Mouse (Mus musculus): ENCODE measurements around the gene Tbc1d23.
A peak's percentile ranks its signal among the peaks of the same experiment; 100 is the strongest.
"Not testable (repeated sequence)": the region's sequence is repeated elsewhere in the genome, so short reads cannot be mapped to it uniquely, and the experiment has no call there.

Gene Tbc1d23

DNA sequence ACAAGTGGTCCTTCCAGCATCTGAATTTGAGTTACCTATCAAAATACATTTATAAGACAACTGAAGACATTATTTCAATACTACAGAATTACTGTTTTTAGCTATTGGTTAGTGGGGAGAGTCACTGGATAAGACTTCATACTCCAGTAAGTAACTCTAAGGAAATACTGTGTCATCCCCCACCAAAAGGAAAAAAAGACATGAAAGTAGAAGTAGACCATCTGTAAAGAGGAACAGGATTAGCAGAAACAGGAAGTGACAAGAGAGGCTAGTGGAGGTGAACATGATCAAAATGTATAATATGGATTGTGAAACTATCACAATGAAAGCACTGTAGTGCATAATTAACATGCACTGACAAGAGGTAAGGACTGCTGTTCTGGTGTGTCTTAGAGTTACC is 15.3 kb downstream of the Tbc1d23 start:
- no peak for DNase-seq

DNA sequence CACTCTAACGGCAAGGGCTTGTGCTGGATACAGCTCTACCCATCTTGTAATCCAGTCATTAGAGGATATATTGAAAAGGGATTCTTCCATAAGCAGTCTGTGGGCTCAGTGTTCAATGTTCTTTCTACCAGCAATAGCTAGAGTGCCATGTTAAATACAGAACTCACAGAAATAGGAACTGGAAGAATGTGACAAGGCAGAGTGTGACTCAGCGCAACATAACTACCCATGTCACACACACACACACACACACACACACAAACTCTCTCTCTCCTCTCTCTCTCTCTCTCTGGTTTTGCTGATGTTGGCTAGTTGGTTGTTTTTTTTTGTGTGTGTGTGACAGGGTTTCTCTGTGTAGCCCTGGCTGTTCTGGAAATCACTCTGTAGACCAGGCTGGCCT is 20.3 kb downstream of the Tbc1d23 start:
- DNase-seq = no peak

DNA sequence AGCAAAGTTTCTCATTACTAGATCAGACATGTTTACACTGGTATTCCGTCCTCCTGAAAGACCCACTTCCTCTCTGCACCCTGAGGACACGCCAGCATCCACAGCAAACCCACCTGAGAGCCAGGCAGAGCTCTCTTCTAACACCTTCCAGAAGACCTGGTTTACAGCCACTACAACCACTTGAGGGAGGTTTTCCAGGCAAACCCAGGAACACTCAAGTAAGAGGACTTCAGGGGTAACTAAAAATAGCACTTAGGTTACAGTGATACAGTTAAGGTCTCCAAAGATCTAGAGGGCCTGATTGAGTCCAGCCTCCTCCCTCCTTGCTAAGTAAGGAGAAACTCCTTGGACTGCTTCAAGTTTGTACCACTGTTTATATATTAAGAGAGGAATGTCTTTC is 23.0 kb downstream of the Tbc1d23 start:
- DNase-seq = no peak

DNA sequence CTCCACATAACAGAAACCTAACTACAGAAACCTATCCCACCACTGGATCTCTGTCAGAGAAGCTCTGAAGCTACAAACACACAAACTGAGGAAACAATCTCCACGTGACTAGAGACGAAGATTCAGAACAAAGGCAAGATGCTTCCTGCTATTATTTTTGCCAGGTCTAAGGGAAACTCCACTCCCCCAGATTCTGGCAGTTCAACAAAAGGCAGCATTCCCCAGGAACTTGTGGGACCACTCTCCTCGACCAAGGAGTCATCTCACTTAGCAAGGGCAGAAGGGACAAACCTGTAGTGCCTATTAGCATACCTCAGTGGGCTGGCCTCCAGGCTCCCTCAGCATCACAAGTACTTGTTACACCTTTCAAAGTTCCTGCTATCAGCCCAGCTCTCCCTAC is 34.0 kb downstream of the Tbc1d23 start:
- no peak for DNase-seq

DNA sequence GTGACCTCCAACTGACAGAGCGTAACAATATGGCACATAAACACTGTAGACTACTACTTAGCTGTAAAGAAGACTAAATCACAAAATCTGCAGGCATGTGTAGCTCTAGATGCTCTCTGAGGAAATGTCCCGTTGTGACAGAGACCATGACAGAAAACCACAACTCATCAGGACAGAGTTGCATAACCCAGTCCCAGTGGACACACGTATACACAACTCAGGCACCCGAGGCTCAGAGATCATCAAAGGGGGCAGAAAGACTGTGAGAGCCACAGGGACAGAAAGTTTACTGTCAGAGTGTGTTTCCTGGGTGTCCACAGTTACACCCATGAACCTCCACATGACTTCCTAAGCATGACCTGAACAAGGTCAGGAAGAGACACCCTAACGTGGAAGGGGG is 34.7 kb downstream of the Tbc1d23 start:
- DNase-seq = no peak

DNA sequence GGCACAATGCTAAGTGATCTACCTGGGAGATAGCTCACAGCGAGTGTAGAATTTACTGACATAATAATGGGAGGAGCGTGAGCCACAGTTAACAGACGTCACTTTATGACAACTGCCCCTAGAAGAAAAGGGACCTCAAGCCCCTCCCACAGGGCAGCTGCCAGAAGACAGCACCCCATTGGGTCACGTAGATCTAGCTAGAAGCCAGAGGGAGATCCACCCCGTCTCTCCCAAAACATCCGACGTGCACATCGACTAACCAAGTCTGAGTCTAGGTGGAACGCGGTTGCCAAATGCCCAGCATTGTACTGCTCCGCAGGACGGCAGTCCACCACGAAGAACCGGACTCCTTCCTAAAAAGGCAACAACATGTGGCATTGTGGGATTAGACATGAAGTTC is 40.1 kb downstream of the Tbc1d23 start:
- DNase-seq = no peak

DNA sequence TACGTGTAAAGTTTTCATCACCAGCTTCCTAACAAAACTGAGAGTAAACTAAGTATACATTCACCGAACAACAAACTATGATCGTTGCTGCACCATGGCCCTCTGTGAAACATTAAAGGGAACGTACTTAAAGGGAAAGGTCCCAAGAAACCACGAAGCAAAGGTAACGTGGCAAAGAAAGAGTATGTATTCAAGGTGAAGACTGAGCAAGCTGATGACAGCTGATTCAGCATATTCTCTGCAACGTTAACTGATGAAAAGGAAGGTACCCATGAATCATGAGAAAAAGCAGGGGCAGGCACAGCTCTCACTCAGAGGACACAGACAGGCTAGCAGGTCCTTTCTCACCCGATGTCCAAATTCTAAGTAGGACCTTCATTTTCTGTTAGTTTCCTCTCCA is 40.9 kb downstream of the Tbc1d23 start:
- no peak for DNase-seq

DNA sequence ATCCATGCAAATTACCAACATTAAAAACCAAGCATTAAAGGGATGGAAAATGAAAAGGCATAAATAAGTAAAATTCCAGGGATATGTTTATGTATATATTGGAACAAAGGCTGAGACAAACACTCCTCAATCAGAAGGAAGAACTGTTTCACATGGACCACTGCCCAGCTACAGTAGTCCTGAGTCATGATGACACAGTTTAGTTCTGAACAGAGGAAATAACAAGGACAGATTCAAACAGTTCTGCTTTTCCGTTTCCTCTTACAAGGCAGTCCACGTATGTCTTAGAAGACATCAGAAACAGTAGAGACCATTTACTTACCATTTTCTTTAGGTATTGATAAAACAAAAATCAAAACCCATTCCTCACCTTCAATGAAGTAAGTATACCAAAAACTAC is 41.8 kb downstream of the Tbc1d23 start:
- no peak for DNase-seq

DNA sequence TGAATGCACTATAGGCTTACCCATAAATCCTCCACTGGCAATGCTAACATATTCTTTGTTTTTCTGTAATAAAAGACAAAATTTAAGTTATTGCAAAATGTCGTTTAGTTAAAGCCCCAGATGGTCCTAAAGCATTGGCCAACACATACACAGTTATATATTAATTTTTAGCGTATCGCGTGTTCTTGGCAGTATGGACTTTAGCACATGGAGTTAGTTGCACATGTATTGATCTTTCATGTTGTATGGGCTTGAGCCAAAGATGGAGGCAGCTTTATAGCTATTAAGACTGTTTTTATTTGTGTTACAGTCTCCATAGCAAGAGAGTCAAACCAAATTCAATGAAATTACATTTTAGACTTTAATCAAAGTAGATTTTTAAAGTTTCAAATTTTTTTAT is 44.7 kb downstream of the Tbc1d23 start:
- DNase-seq = no peak

DNA sequence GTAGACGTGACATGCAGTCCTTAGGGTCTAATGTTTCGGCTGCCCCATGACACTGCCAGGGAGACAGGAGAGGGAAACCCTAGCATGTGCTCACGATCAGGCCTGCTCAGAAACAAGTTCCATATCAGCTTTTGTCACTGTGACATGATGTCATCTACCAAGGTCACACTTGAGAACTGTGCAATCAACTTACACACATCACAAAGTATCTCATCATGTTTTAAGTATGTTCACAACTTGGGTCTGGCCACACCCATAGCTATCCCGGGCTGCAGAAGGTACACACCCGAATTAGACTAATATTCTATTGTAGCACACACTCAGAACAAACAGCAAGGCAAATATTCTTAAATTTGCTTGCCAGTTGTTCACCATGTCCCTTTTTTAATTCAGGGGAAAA is 49.3 kb downstream of the Tbc1d23 start:
- DNase-seq = no peak

DNA sequence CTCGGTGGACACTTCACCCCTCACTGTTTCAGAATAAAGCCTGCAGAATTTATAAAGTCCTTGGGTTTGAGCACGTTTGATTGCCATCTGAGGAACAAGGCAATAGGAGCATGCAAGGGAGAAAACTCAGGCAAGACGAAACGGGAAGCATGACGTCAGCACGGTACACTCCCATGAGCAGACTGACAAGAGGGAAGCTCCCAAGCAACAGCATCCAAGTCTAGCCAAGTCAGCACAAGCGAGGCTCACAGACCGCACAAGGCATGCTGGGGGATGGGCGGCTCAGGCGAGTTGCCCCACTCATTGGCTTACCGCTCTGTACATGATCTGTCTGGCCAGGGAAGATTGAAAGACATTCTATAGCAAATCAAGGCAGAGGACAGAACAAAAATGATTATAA is 50.1 kb downstream of the Tbc1d23 start:
- peak in 1 of 2 experiments; percentile 24 for DNase-seq

DNA sequence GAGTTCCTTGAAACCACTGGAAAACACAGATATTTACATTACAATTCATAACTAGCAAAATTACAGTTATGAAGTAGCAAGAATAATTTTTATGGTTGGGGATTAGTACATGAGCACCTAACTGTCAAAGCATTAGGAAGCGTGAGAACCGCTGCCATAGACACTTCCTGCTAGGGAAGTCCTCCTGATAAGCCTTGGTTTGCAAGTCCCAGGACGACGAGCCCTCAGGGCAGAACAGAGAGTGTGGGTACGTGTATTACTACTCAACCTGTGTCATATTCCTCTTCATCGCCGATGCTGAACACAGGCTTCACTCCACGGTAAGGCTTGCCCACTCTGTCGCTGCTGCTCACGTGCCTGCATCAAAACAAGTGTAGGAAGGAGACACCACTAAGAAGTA is 53.6 kb downstream of the Tbc1d23 start:
- no peak for DNase-seq

DNA sequence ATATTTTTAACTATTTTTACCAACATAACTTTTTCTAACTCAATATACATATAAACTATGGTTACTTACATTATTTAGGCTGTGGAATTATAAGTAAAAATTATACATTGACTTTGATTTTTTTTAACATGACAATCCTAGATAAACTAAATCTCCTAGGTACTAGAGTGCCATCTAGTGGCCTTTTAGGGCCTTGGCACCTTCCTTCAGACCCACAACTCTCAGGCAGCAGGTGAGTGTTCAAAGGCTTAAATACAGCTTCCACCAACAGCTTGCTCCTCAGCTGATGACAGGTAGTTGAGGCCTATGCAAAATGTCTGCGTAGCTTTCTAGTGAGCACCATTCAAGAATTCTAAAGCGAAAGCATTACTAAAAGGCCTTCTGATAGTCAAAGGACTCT is 54.0 kb downstream of the Tbc1d23 start:
- peak; percentile 46 to 68 for DNase-seq

DNA sequence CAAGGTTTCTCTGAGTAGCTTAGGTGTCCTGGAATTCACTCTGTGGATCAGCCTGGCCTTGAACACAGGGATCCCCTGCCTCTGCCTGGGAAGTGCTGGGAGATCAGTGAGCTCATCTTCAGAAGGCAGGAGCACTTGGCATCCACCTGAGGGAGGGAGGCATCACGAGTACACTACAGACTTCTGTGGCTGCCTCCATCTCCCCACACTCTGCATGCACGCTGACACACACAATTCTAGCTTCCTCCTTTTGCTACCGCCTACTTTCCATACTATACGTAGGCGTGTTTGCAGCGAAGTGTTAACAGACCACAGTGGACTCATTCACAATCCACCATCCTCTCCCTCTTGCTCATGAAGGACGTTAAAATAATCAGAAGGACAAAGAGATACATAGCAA is 55.0 kb downstream of the Tbc1d23 start:
- DNase-seq = no peak

DNA sequence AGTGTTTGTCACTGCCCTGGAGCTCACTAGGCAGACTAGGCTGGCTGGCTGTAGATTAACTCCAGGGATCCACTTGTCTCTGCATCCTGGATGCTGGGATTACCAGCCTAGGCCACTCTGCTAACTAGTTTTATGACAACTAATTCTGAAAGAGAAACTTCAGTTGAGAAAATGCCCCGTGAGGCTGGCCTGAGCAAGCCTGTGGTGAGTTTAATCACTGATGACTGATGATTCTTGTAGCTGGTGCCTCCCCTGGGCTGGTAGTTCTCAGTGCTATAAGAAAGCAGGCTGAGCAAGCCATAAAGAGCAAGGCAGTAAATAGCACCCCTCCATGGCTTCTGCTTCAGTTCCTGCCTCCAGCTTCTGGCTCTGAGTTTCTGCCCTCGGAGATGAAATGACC is 55.6 kb downstream of the Tbc1d23 start:
- DNase-seq = no peak

DNA sequence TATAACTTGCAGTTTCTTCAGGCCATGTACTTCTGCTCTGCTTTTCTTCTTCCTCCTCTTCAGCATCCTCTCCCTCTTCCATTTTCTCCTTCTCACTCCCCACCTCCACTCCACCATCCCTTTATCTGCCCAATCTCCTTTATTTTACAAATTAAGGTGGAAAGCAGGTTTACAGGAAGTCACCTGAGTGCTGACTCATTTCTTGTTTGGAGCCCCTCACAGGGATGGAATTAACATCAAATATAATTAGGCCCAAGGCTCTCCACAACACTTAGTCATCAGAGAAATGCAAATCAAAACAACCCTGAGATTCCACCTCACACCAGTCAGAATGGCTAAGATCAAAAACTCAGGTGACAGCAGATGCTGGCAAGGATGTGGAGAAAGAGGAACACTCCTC is 56.8 kb downstream of the Tbc1d23 start:
- not testable (repeated sequence) for DNase-seq

DNA sequence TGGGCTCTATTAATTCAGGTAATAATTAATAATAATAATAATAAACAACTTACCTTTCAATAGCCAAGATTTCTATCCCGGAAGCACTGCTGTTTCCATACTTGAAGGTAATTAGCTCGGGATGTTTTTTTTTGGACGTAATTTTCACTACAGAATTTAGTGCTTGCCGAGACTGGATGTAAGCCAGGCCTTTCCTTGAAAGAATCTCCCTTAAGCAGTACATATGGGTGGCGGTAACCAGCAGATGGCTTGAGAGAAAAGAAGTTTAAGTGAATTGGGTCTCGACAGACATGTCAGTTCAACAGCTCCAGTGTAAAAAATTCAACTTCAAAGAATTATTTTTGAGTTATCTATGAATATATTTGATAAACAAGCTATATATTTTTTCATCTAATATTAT is 59.7 kb downstream of the Tbc1d23 start:
- DNase-seq = no peak

DNA sequence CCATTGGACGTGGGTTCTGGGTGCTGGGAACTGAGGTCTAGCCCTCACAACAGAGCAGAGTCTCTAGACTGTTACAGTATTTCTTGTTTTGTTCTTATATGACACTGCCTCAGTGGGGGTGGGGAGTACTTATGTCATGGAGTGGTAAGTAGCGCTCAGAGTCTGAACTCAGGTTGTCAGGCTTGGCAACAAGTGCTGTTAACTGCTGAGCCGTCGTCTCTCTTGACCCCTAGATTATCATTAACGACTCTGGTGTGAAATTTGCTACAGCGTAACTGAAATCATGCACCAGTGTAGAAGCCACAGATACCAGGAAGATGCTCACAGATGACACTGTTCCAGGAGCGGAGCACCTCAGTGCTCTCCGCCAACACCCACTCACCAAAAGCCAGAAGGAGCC is 60.1 kb downstream of the Tbc1d23 start:
- DNase-seq = no peak

DNA sequence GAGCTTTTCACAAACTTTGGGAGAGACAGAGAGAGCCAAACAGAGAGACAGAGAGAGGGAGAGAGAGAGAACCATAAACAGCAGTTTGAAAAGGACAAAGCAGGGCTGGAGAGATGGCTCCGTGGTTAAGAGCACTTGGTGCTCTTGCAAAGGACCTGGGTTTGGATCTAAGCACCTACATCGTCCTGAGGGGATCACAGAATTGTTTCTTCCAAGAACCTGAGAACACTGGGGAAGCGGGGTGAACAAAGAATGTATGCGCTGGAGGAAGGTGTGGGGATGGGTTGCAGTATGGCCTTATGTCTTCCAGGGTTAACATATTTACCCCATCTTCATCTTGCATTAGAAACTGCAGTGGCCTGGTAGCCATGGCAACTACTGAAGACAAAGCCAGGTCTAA is 63.1 kb downstream of the Tbc1d23 start:
- no peak for DNase-seq

DNA sequence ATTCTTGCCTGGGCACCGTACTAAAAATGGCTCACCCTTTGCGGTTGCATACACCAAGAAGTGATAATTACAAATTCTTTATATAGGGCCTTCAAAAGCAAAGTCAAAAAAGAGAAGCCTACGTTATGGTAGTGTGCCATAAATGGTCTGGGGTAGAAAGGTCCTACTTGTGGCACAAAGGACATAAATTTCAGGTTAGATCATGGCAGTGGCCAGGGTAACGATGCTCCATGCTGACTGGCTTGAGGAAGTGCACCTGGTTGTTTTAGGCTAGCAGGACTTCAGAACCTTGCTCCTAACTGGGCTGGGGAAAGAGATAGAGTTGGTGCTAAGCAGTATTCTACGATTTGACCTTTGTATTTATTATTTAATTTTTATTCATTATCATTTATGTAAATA is 63.8 kb downstream of the Tbc1d23 start:
- no peak for DNase-seq

DNA sequence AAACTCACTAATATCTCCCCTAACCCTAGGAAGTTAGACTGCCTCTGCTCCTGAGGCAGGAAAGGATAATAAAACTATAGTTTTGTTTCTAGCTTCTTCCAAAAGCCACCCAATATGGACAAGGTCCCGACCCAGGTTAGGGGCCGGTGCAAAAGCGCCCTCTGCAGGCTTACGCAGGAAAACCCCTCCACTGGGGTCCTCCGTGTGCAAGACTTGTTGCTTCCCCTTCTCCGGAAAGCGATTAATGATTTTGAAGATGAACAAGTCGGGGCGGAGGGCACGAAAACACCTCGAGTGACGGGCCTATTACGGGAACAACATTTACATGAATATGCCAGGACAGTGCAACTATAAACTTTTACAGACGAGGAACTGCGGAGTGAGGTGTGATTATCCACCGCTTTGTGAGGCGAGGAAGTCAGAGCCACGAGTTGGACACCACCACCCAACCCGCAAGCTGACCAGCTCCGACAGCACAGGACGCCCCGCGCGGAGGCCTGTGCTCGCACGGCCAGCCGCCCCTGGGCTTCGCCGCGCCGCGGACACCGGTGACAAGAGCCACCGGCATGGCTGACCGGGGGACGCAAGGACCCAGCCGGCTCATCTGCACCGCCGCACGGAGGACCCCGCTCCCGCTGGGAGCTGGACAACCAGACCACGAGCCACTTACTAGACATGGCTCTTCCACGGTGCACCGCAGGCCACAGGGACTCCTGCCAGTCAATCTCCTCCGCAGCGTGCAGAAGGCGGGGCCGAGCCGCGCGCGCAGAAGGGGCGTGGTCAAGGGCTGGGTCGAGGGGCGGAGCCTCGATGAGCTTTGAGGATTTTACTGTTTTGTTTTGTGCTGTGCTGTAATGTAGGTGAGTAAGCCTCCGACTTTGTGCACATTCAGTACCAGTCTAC is 64.4 kb downstream of the Tbc1d23 start, which contains the start of gene Nit2:
TSS of gene Nit2 (minus strand) at position 731 of the 903 bp plus-strand sequence.
- peak; percentile 98 to 99 for DNase-seq

DNA sequence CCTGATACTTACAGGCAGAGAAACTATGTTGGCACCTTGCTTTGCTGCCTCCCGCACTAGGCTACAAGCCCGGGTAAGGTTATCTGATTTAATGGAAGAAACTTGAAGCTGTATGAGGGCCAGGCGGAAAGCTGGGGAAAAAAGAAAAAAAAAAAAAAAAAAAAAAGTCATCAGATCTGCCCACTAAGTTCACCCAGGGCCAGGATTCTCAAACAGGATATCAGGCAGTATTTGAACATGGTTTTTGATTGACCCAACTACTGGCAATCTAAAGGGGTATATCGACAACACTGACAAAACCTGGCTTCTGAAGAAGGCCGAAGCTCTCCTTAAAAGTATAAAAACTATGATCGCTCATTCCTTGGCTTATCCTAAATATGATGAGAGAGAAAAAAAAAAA is 65.2 kb downstream of the Tbc1d23 start:
- DNase-seq = no peak

DNA sequence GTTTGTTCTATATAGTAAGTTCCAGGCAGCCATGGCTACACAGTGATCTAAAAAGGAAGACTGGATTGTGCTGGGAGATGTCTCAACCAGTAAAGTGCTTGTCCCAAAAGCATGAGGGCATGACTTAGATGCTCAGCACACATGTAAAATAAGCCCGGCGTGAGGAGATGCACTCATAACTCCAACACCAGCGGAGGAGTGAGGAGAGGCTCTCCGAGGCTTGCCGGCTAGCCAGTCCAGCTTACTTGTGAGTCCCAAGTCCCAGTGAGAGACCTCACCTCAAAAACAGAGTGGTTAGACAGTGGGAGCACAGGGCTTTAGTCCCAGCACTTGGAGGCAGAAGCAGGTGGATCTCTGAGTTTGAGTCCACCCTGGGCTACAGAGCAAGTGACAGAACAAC is 66.1 kb downstream of the Tbc1d23 start:
- no peak for DNase-seq

DNA sequence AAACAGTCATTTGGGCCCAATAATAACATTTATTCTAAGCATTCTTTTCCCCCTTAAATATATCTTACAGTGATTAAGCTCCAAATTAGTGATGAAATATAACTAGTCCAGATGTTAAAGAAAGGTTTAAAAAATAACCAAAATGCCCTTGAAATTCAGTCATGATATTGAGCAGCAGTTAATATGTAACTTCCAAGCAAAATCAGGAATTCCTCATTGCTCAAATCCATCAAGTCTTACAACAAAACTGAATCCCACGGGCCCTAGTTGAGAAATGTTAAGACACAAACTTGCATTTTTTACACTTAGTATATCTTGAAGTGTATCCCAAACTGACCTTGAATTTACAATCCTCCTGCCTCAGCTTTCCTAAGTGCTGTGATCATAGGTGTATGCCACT is 67.6 kb downstream of the Tbc1d23 start:
- no peak for DNase-seq

DNA sequence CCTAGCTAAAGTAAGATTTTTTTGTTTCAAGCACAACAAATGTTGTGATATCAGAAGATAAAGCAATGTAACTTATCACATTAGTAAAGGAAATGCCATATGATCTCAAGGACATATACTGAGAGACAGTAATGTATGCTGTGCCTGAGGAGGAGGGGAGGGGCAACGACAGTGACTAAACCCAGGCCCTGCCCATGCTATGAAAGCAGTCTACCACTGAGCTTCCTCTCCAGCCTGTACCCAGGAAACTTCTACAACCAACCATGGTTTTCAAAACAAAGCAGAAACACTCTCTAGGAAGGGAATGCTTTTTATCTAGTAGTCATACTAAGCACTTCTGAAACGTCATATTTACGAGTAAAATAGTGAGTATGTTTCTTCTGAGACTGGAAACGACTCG is 68.5 kb downstream of the Tbc1d23 start:
- DNase-seq = no peak
